Mouse (Mus musculus) hindbrain, embryonic 11.5 days (tissue): ENCODE measurements around the gene Dnmt3a. TPM values are rescaled to one million over a fixed set of nuclear protein-coding genes. Genes with fewer than 3 reads are reported as not detected.

Experiments
- ATAC-seq: fragments of 200-750 bp; cut with Nextera tagmentation; 2 replicates; pipeline ENCODE4 v1.8.0; 2017; ENCODE audit warnings: mild to moderate bottlenecking, moderate TSS enrichment, moderate library complexity; ENCODE audit not compliant: low FRiP score
- DNase-seq: peaks from one replicate; pipeline ENCODE4 v3.0.0-alpha.2; 2015; ENCODE audit warnings: low spot score
- H3K27ac ChIP-seq: fragments of 300-500 bp; sonication (generic); 2 replicates; pipeline ENCODE4 v1.5.1; 2014; ENCODE audit warnings: mild to moderate bottlenecking, low read depth, low read length
- H3K27me3 ChIP-seq: fragments of 300-500 bp; sonication (generic); 2 replicates; pipeline ENCODE4 v1.6.1; 2014; ENCODE audit warnings: mild to moderate bottlenecking, low read length, moderate library complexity, mixed read lengths; ENCODE audit not compliant: control insufficient read depth, insufficient read depth
- H3K36me3 ChIP-seq: fragments of 300-500 bp; sonication (generic); 2 replicates; pipeline ENCODE4 v1.6.1; 2014; ENCODE audit warnings: mild to moderate bottlenecking, low read length, moderate library complexity, mixed read lengths; ENCODE audit not compliant: control insufficient read depth, insufficient read depth
- H3K4me1 ChIP-seq: fragments of 300-500 bp; sonication (generic); replicated peaks from 2 replicates; pipeline ENCODE4 v1.6.1; 2014; ENCODE audit warnings: low read length, mixed read lengths; ENCODE audit not compliant: control insufficient read depth, insufficient read depth
- H3K4me2 ChIP-seq: fragments of 300-500 bp; sonication (generic); replicated peaks from 2 replicates; pipeline ENCODE4 v1.6.1; 2014; ENCODE audit warnings: mild to moderate bottlenecking, low read depth, low read length
- H3K4me3 ChIP-seq: fragments of 300-500 bp; sonication (generic); 2 replicates; pipeline ENCODE4 v1.5.1; 2014; ENCODE audit warnings: low read depth, low read length
- H3K9ac ChIP-seq: fragments of 300-500 bp; sonication (generic); 2 replicates; pipeline ENCODE4 v1.6.1; 2014; ENCODE audit warnings: low read depth, low read length
- H3K9me3 ChIP-seq: fragments of 300-500 bp; sonication (generic); 2 replicates; pipeline ENCODE4 v1.6.1; 2016; ENCODE audit warnings: low read length; ENCODE audit not compliant: control insufficient read depth
- WGBS: fragments of 180-500 bp; shearing (Covaris S2); extraction: QIAGEN DNeasy Blood & Tissue Kit; methylation state at CpG from one replicate; pipeline ENCODE4 v1.1.7; 2014; 5-methylcytosine and 5-hydroxymethylcytosine counted together
- polyA plus RNA-seq: library from polyadenylated mRNA; unstranded; fragments of >200 nt; fragmentation: Nextera tagmentation; extraction: Ambion mirVana; gene quantifications from 2 replicates; pipeline ENCODE4 v1.2.1, GENCODE M21; 2014

Gene Dnmt3a
- polyA plus RNA-seq, 1 experiment from 2014 or later, result 75.5 TPM

DNA sequence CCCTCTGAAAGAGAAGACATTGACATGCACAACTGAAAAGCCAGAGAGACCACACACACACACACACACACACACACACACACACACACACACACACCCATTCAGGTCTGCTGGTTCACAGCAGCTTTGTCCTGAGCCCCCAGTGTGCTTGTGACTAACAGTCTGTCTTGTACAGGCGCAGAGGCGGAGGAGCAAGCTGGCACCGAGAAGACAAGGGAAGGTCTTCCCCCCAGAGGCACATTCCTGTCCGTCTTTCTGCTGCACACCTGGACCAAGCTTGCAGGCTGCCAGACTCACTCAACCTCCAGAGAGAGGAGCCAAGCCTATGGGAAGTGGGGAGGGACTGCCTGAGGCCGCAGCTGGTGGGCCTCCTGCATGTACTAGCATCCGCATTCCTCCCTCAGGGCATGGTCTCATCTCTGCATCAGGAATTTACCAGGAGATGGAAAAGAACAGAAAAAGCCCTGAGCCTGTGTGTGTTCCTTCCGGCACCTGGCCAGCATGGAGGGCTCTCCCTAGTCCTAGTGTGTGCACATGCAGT is 24.8 kb upstream of the Dnmt3a start:
- Histone ChIP-seq H3K27ac (peak overlapping the region; percentile 40; the same call in 1 of the 2 replicates), H3K4me2 (no peak overlapping the region), H3K9ac (no peak overlapping the region), H3K27me3 (no peaks in the 10 kb centered on the region), H3K9me3 (no peaks in the 10 kb centered on the region), H3K4me3 (no peak overlapping the region), H3K36me3 (no peaks in the 10 kb centered on the region), H3K4me1 (peaks cover 15% of the 10 kb centered on the region)
- 37% methylated on average over 7 of the region's 7 CpGs for WGBS
- peak; percentile 54 for DNase-seq
- ATAC-seq, result peak; percentile 43; the same call in 1 of the 2 replicates

GRCm38 (mm10) chr12:3781482-3781881 is 24.3 kb upstream of the Dnmt3a start:
- Histone ChIP-seq H3K27me3 (no peaks in the 10 kb centered on the region), H3K4me1 (peaks cover 15% of the 10 kb centered on the region), H3K9me3 (no peaks in the 10 kb centered on the region), H3K4me2 (no peak overlapping the region), H3K36me3 (no peaks in the 10 kb centered on the region), H3K9ac (no peak overlapping the region), H3K27ac (peak overlapping the region; percentile 40; the same call in 1 of the 2 replicates), H3K4me3 (no peak overlapping the region)
- 11% methylated on average over 7 of the region's 8 CpGs for WGBS
- ATAC-seq (peak; percentile 73), DNase-seq (peak; percentile 87)

GRCm38 (mm10) chr12:3783196-3783825 is 22.5 kb upstream of the Dnmt3a start:
- Histone ChIP-seq H3K4me3 (no peak overlapping the region), H3K27me3 (no peaks in the 10 kb centered on the region), H3K4me2 (no peak overlapping the region), H3K9ac (no peak overlapping the region), H3K36me3 (no peaks in the 10 kb centered on the region), H3K9me3 (no peaks in the 10 kb centered on the region), H3K27ac (no peak overlapping the region), H3K4me1 (peaks cover 15% of the 10 kb centered on the region)
- ATAC-seq, result 0 out of 2 replicates have a peak, but pooled peaks have one; percentile 8
- 56% methylated on average over 3 of the region's 3 CpGs for WGBS
- no peak for DNase-seq

DNA sequence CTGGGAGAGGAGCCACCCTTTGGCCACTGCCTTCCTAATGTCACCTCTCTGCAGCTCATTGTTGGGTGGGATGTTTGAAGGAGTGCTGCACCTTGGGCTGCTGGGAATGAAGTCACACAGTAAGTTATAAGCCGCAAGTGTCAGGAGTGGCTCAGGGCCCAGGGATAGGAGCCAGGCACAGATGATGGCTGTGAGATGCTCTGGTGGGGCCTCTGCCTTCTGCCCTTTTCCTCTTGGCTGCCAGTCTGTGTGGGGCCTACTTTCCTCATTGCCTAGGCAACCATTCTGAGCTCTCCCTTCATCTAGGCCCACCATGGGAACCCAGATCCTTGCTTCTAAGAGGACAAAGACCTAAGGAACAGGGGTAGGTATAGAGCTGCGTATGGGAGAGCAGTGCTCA is 21.5 kb upstream of the Dnmt3a start:
- Histone ChIP-seq H3K4me1 (peaks cover 15% of the 10 kb centered on the region), H3K27ac (no peak overlapping the region), H3K36me3 (no peaks in the 10 kb centered on the region), H3K4me3 (no peak overlapping the region), H3K9me3 (no peaks in the 10 kb centered on the region), H3K9ac (no peak overlapping the region), H3K4me2 (no peak overlapping the region), H3K27me3 (no peaks in the 10 kb centered on the region)
- ATAC-seq (no peak), DNase-seq (no peak)
- WGBS, result 68% methylated on average over 2 of the region's 2 CpGs

GRCm38 (mm10) chr12:3784729-3785128 is 21.1 kb upstream of the Dnmt3a start:
- WGBS, result 82% methylated on average over 4 of the region's 4 CpGs
- Histone ChIP-seq H3K27me3 (no peaks in the 10 kb centered on the region), H3K9me3 (no peaks in the 10 kb centered on the region), H3K27ac (no peak overlapping the region), H3K4me3 (no peak overlapping the region), H3K4me2 (no peak overlapping the region), H3K36me3 (no peaks in the 10 kb centered on the region), H3K9ac (no peak overlapping the region), H3K4me1 (peaks cover 15% of the 10 kb centered on the region)
- no peak for ATAC-seq
- DNase-seq, result no peak

DNA sequence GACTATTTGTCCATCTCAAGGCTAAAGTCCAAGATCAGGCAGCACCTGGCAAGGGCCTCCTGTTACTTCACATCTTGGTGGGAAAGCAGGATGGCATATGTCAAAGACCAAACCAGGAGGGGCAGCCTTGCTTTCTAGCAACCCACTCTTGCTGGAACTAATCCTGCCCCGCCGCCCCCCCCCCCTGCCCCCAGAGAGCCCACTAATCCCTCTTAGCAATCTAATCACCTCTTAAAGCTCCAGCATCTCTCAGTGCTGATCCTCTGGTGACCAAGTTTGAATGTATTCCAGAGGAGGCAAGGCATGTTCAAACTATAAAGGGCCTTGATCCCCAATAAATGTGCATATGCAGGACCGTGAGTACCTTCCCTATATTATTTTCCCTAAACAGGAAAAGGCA is 18.8 kb upstream of the Dnmt3a start:
- Histone ChIP-seq H3K27me3 (no peaks in the 10 kb centered on the region), H3K9ac (no peak overlapping the region), H3K9me3 (no peaks in the 10 kb centered on the region), H3K36me3 (no peaks in the 10 kb centered on the region), H3K4me3 (no peak overlapping the region), H3K4me2 (no peak overlapping the region), H3K4me1 (peaks cover 6% of the 10 kb centered on the region), H3K27ac (no peak overlapping the region)
- 35% methylated on average over 3 of the region's 3 CpGs for WGBS
- DNase-seq, result no peak
- no peak for ATAC-seq

- no peak for DNase-seq
- no peak for ATAC-seq
- no peaks in the 10 kb centered on the region for H3K9me3 ChIP-seq
- 48% methylated on average over 1 of the region's 1 CpGs for WGBS
- peaks cover 6% of the 10 kb centered on the region for H3K4me1 ChIP-seq
- H3K36me3 ChIP-seq, result no peaks in the 10 kb centered on the region
- H3K9ac ChIP-seq, result no peak overlapping the region
- H3K4me2 ChIP-seq, result no peak overlapping the region
- no peak overlapping the region for H3K27ac ChIP-seq
- no peak overlapping the region for H3K4me3 ChIP-seq
- no peaks in the 10 kb centered on the region for H3K27me3 ChIP-seq
Measured at GRCm38 (mm10) chr12:3787541-3787940, 18.3 kb upstream of the Dnmt3a start.

- H3K4me1 ChIP-seq, result peaks cover under 1% of the 10 kb centered on the region
- no peak overlapping the region for H3K9ac ChIP-seq
- ATAC-seq (no peak), DNase-seq (no peak)
- no peak overlapping the region for H3K4me3 ChIP-seq
- no peaks in the 10 kb centered on the region for H3K27me3 ChIP-seq
- no peaks in the 10 kb centered on the region for H3K9me3 ChIP-seq
- H3K27ac ChIP-seq, result no peak overlapping the region
- no peaks in the 10 kb centered on the region for H3K36me3 ChIP-seq
- H3K4me2 ChIP-seq, result no peak overlapping the region
- WGBS, result 50% methylated on average over 5 of the region's 5 CpGs
Measured at GRCm38 (mm10) chr12:3788421-3789051, 17.3 kb upstream of the Dnmt3a start.
